Mouse (Mus musculus) megakaryocyte, embryonic 14.5 days (primary cell): ENCODE measurements around the gene Tgfb1i1. TPM values are rescaled to one million over a fixed set of nuclear protein-coding genes. Genes with fewer than 3 reads are reported as not detected.

Source experiments
- H3K27me3 ChIP-seq: replicated peaks from 2 replicates; pipeline ENCODE3; 2012; ENCODE audit warnings: inconsistent platforms
- H3K36me3 ChIP-seq: replicated peaks from 2 replicates; pipeline ENCODE3; 2012; ENCODE audit warnings: low read length, inconsistent platforms, mixed read lengths
- H3K4me1 ChIP-seq: 2 replicates; pipeline ENCODE4 v1.6.1; 2012; ENCODE audit warnings: inconsistent platforms
- H3K4me3 ChIP-seq: replicated peaks from 2 replicates; pipeline ENCODE3; 2012; ENCODE audit warnings: moderate library complexity, mild to moderate bottlenecking, inconsistent platforms
- H3K9me3 ChIP-seq: 2 replicates; pipeline ENCODE4 v1.6.1; 2012; ENCODE audit warnings: inconsistent platforms
- FLI1 ChIP-seq: IDR thresholded peaks from 2 replicates; pipeline ENCODE4 v1.6.1; 2012; ENCODE audit warnings: low read length, inconsistent platforms, mixed read lengths
- GATA1 ChIP-seq: IDR thresholded peaks from 3 replicates; pipeline ENCODE4 v1.6.1; 2012; ENCODE audit warnings: mixed read lengths, low read length, inconsistent platforms, borderline replicate concordance
- polyA plus RNA-seq: library from polyadenylated mRNA; stranded (reverse); fragments of >175 nt; gene quantifications from 2 replicates; pipeline ENCODE4 v1.2.3, GENCODE M21; 2012; ENCODE audit warnings: low replicate concordance; ENCODE audit not compliant: insufficient read depth

Tgfb1i1 gene
- polyA plus RNA-seq, 1 experiment, result 12.9 TPM

GRCm38 (mm10) chr7:128298481-128299342 is 52.1 kb downstream of the Tgfb1i1 start:
- Histone ChIP-seq H3K9me3 (no peaks in the 10 kb centered on the region), H3K4me1 (peaks cover 34% of the 10 kb centered on the region), H3K27me3 (peaks cover 10% of the 10 kb centered on the region), H3K4me3 (peak overlapping the region; percentile 97), H3K36me3 (peaks cover 21% of the 10 kb centered on the region)
- TF ChIP-seq GATA1, result no peak
- TF ChIP-seq FLI1, result no peak

- Histone ChIP-seq H3K9me3 (no peaks in the 10 kb centered on the region), H3K27me3 (peaks cover 15% of the 10 kb centered on the region), H3K36me3 (peaks cover 2% of the 10 kb centered on the region), H3K4me1 (peaks cover 29% of the 10 kb centered on the region), H3K4me3 (no peak overlapping the region)
- no peak for TF ChIP-seq FLI1
- TF ChIP-seq GATA1, result no peak
Observed at GRCm38 (mm10) chr7:128300952-128301351, 54.3 kb downstream of the Tgfb1i1 start.

GRCm38 (mm10) chr7:128302151-128302550 is 55.5 kb downstream of the Tgfb1i1 start:
- no peaks in the 10 kb centered on the region for H3K9me3 ChIP-seq
- H3K36me3 ChIP-seq, result no peaks in the 10 kb centered on the region
- no peak for TF ChIP-seq FLI1
- no peak for TF ChIP-seq GATA1
- H3K4me1 ChIP-seq, result peaks cover 18% of the 10 kb centered on the region
- no peak overlapping the region for H3K4me3 ChIP-seq
- H3K27me3 ChIP-seq, result peaks cover 15% of the 10 kb centered on the region

- TF ChIP-seq FLI1, result no peak
- no peak for TF ChIP-seq GATA1
- Histone ChIP-seq H3K36me3 (no peaks in the 10 kb centered on the region), H3K4me1 (peaks cover 14% of the 10 kb centered on the region)
Observed at GRCm38 (mm10) chr7:128304198-128304597, 57.6 kb downstream of the Tgfb1i1 start.

GRCm38 (mm10) chr7:128304907-128305306 is 58.3 kb downstream of the Tgfb1i1 start:
- Histone ChIP-seq H3K4me3 (no peak overlapping the region), H3K27me3 (peaks cover 14% of the 10 kb centered on the region), H3K4me1 (peaks cover 19% of the 10 kb centered on the region), H3K36me3 (no peaks in the 10 kb centered on the region), H3K9me3 (no peaks in the 10 kb centered on the region)
- TF ChIP-seq FLI1 (no peak), GATA1 (no peak)

More at GRCm38 (mm10) chr7:128304198-128304597, 57.6 kb downstream of the Tgfb1i1 start:
- Histone ChIP-seq H3K27me3 (peaks cover 15% of the 10 kb centered on the region), H3K9me3 (no peaks in the 10 kb centered on the region), H3K4me3 (no peak overlapping the region)

Other genes with a start within 250 kb of the Tgfb1i1 start
- 0.50 TPM in 1 of 2 replicates, not detected in the other for gene Trim72, start 242.9 kb upstream of the Tgfb1i1 start, polyA plus RNA-seq
- 0.69 and 6.0 TPM in 2 replicates for gene Itgam, start 184.2 kb upstream of the Tgfb1i1 start, polyA plus RNA-seq
- not detected in 2 replicates for gene Gm49368, start 184.1 kb upstream of the Tgfb1i1 start, polyA plus RNA-seq
- not detected in 2 replicates for gene Itgax, start 117.3 kb upstream of the Tgfb1i1 start, polyA plus RNA-seq
- gene Itgad, start 92.4 kb upstream of the Tgfb1i1 start, polyA plus RNA-seq, result 0.26 TPM in 1 of 2 replicates, not detected in the other
- gene Cox6a2, start 40.4 kb upstream of the Tgfb1i1 start, polyA plus RNA-seq, result 7.2 TPM in 1 of 2 replicates, not detected in the other
- gene Armc5, start 9.5 kb upstream of the Tgfb1i1 start, polyA plus RNA-seq, result 23.8 and 36.6 TPM in 2 replicates
- 0.97 and 1.2 TPM in 2 replicates for gene 9130023H24Rik, start 8.8 kb upstream of the Tgfb1i1 start, polyA plus RNA-seq
- not detected in 2 replicates for gene Slc5a2, start 18.8 kb downstream of the Tgfb1i1 start, polyA plus RNA-seq
- gene BC017158, start 51.4 kb downstream of the Tgfb1i1 start, polyA plus RNA-seq, result 17.4 and 21.3 TPM in 2 replicates
- gene Rgs10, start 171.9 kb downstream of the Tgfb1i1 start, polyA plus RNA-seq, result 650 and 1,157 TPM in 2 replicates
- 63.5 and 82.1 TPM in 2 replicates for gene Tial1, start 214.9 kb downstream of the Tgfb1i1 start, polyA plus RNA-seq